Mouse (Mus musculus): ENCODE results near the gene Ahcy.
"Not testable (repeated sequence)": the region's sequence is repeated elsewhere in the genome, so short reads cannot be mapped to it uniquely, and the experiment has no call there.

Ahcy gene

GRCm38 (mm10) chr2:155018762-155019641 lies 55.3 kb downstream of the Ahcy start:
- DNase-seq = peak; percentile 82

DNA sequence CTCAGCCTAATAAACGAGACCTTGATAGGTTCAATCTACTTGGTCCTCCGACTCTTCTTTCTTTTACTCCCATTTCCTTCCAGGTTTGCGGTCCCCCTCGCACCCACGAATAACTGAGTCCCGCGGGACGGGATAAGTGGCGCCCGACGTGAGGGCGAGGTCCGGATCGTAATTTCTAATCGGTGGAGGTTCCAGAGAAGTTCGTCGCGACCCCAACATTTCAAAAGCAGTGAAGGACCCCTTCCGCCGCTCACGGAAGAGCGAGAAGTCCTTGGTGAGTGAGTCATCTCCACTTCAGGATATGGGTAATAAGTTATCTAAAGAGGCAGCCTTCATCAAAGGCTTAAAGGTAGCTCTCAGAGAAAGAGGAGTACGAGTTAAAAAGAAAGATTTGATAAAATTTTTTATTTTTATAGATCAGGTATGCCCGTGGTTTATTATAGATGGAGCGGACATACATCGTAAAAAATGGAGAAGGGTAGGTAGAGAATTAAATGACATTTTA lies 56.0 kb downstream of the Ahcy start, which contains the start of gene Gm14226:
TSS of gene Gm14226 (plus strand) at position 16 of the 505 bp plus-strand sequence.
- not testable (repeated sequence) for DNase-seq

DNA sequence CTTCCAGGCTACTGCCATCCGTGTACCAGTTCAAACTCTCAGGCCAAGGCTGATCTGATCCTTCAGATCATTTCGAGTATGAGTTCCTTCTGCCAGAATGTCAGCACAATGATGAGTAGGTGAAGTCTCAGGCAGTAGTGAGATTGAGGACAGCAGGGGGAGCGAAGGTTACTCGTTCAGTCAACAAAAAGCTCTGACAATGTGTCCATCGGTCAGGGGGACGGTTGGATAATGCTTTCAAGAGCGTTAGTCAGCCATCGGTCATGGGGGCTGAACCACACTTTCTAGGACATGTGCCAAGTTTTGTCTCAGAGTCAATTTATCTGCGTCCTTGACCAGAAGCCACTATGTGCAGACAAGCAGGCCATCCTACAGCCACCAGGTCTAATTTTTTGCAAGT lies 57.5 kb downstream of the Ahcy start:
- DNase-seq = not testable (repeated sequence)

DNA sequence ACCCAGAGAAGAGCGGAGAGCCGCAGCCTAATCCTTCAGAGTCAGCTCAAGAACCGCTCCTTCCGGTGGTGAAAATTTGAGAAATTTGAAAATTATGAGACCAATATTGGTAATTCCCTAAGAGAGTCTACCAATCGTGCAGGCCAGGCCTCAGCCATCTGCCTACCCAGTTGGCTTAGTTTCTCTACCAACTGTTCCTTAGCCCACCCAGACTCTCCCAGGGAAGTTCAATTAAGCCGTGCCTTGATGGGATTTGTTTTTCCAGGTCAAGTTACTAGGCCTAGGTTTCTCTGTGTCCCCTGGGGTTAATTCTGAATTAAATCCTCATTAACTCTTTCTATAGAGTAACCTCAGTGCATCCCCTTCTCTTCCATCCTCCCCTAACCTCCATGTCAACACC lies 61.3 kb downstream of the Ahcy start:
- no peak for DNase-seq

DNA sequence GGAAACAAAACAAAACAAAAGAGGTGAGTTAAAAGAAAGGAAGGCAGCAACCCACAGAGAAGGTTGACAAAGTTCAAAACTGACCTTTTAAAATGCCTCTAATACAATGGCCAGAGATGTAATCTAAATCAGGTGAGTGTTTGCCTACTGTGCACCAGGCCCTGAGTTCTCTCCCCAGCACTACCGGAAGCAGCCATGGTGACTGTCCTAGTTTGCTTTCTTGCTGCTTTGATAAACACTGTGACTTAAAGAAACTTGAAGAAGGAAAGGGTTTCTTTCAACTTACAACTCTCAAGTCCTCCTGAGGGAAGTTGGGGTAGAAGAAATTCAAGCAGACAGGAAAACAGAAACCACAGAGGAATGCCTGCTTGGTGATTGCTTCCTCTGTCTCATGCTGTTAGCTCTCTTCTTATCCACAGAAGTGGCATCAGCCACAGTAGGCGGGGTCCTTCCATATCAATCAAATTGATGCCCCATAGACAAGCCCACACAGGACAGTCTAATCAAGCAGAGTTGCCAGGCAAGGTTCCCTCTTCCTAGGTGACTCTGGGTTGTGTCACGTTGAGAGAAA lies 63.1 kb downstream of the Ahcy start:
- DNase-seq = no peak

Data from lung, postnatal 10 days (tissue).